Comparison of ENCODE assay signal across 29 mouse cellular contexts in genomic region chr3:147868281-147868680, GRCm38 (mm10).
"Had no signal": no experiment of that assay in that cellular context is flagged by ENCODE, and none has a peak within 500 bp of the region (broad histone marks: within the 10 kb centered on the region; RNA-seq: fewer than 3 reads in every experiment).

No protein-coding gene starts in this region.

- H3K9ac ChIP-seq: embryonic facial prominence, embryonic 12.5 days; embryonic facial prominence, embryonic 13.5 days; embryonic facial prominence, embryonic 15.5 days; forebrain, embryonic 12.5 days; forebrain, embryonic 13.5 days; forebrain, embryonic 15.5 days; forebrain, postnatal 0 days had no signal

- H3K27ac ChIP-seq: embryonic facial prominence, embryonic 10.5 days; embryonic facial prominence, embryonic 12.5 days; embryonic facial prominence, embryonic 13.5 days; embryonic facial prominence, embryonic 15.5 days; forebrain, embryonic 10.5 days; forebrain, embryonic 12.5 days; forebrain, embryonic 13.5 days; forebrain, embryonic 15.5 days; gastrocnemius, adult 2 months; heart, adult 2 months had no signal

- ATAC-seq: forebrain, embryonic 13.5 days; forebrain, embryonic 14.5 days; forebrain, embryonic 15.5 days; forebrain, embryonic 16.5 days; forebrain, postnatal 0 days had no signal

- H3K4me2 ChIP-seq: embryonic facial prominence, embryonic 12.5 days; embryonic facial prominence, embryonic 13.5 days; embryonic facial prominence, embryonic 15.5 days; forebrain, embryonic 12.5 days; forebrain, embryonic 13.5 days; forebrain, embryonic 15.5 days had no signal

- H3K4me3 ChIP-seq: embryonic facial prominence, embryonic 10.5 days; embryonic facial prominence, embryonic 12.5 days; embryonic facial prominence, embryonic 13.5 days; embryonic facial prominence, embryonic 15.5 days; erythroblast, embryonic 14.5 days; forebrain, embryonic 10.5 days; forebrain, embryonic 12.5 days; forebrain, embryonic 13.5 days; forebrain, embryonic 15.5 days; gastrocnemius, adult 2 months; heart, adult 2 months had no signal

- H3K36me3 ChIP-seq: embryonic facial prominence, embryonic 10.5 days; embryonic facial prominence, embryonic 12.5 days; embryonic facial prominence, embryonic 13.5 days; embryonic facial prominence, embryonic 15.5 days; forebrain, embryonic 10.5 days; forebrain, embryonic 12.5 days; forebrain, embryonic 15.5 days had no signal

- H3K4me1 ChIP-seq: embryonic facial prominence, embryonic 10.5 days; embryonic facial prominence, embryonic 12.5 days; embryonic facial prominence, embryonic 13.5 days; embryonic facial prominence, embryonic 15.5 days; forebrain, embryonic 10.5 days; forebrain, embryonic 12.5 days; forebrain, embryonic 13.5 days; forebrain, embryonic 15.5 days had no signal

- H3K27me3 ChIP-seq: embryonic facial prominence, embryonic 12.5 days; embryonic facial prominence, embryonic 13.5 days; embryonic facial prominence, embryonic 15.5 days; forebrain, embryonic 12.5 days; forebrain, embryonic 13.5 days; forebrain, embryonic 15.5 days had no signal

- DNase-seq: cerebellum, adult 2 months; cerebellum, adult 8-10 months; cerebellum, adult 9-10 months; cerebellum, adult 9-11 months; cerebellum, postnatal 10 days; cerebellum, postnatal 14 days; cerebellum, postnatal 25 days; cerebellum, postnatal 36 days; embryo, embryonic 11 days; forebrain, postnatal 0 days; gastrocnemius, adult 2 months; gastrocnemius, postnatal 10 days; gastrocnemius, postnatal 14 days; gastrocnemius, postnatal 25 days; gastrocnemius, postnatal 36 days; heart, adult 11 months; heart, adult 18-20 months; heart, adult 2 months had no signal

- H3K9me3 ChIP-seq: embryonic facial prominence, embryonic 10.5 days; embryonic facial prominence, embryonic 12.5 days; embryonic facial prominence, embryonic 13.5 days; embryonic facial prominence, embryonic 15.5 days; forebrain, embryonic 10.5 days; forebrain, embryonic 12.5 days; forebrain, embryonic 13.5 days; forebrain, embryonic 15.5 days had no signal
